Mouse (Mus musculus) cortical plate, adult 2 months (tissue): ENCODE measurements around the gene Hmgxb4. TPM values are rescaled to one million over a fixed set of nuclear protein-coding genes. Genes with fewer than 3 reads are reported as not detected.

Experiments used
- H3K27ac ChIP-seq: fragments of 200-500 bp; 2 replicates; pipeline ENCODE4 v1.5.1; 2012; ENCODE audit warnings: low read length, control low read depth, inconsistent platforms; ENCODE audit not compliant: insufficient read depth
- H3K4me1 ChIP-seq: fragments of 200-500 bp; 2 replicates; pipeline ENCODE4 v1.6.1; 2011; ENCODE audit warnings: low read length; ENCODE audit not compliant: control insufficient read depth, insufficient read depth
- H3K4me3 ChIP-seq: fragments of 200-500 bp; 2 replicates; pipeline ENCODE4 v1.5.1; 2011; ENCODE audit warnings: mild to moderate bottlenecking, low read length, control low read depth; ENCODE audit not compliant: insufficient read depth
- CTCF ChIP-seq: fragments of 200-500 bp; IDR thresholded peaks from 2 replicates; pipeline ENCODE4 v1.5.1; 2011; ENCODE audit warnings: mild to moderate bottlenecking, control low read depth, low read length; ENCODE audit not compliant: insufficient read depth; ENCODE audit errors: extremely low read depth
- POLR2A ChIP-seq: fragments of 200-500 bp; IDR thresholded peaks from 2 replicates; pipeline ENCODE4 v1.6.1; 2011; ENCODE audit warnings: mild to moderate bottlenecking, low read length, control low read depth; ENCODE audit not compliant: insufficient read depth; ENCODE audit errors: extremely low read depth
- polyA plus RNA-seq: library from polyadenylated mRNA; depleted of rRNA; stranded (reverse); fragments of >200 nt; gene quantifications from 2 replicates; pipeline ENCODE4 v1.2.3, GENCODE M21; 2012

Hmgxb4 gene
- polyA plus RNA-seq, 1 experiment: 28.5 TPM

DNA sequence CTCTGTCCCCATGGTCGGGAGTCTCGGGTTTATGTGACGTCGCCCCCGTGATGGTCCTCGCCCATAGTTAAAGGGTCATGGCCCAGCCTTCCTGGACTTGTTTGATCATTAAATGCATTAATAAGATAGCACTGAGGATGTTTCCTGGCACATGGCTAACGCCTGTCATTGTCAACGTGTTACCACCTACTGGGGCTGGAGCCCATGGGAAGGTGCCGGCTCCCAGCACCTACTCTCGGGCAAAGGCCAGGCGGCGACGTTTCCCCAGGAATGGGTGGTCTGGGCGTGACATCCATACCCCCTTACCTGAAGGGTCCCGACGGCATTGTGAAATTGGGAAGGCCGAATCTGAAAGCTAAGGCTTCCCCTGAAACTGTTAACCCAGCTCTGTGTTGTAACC is 41.1 kb downstream of the Hmgxb4 start:
- TF ChIP-seq CTCF: no peak
- no peak for TF ChIP-seq POLR2A
- H3K4me3 ChIP-seq: peak overlapping the region; percentile 61
- peak overlapping the region; percentile 2; the same call in 1 of the 2 replicates for H3K27ac ChIP-seq
- peaks cover 3% of the 10 kb centered on the region; the same call in 1 of the 2 replicates for H3K4me1 ChIP-seq

DNA sequence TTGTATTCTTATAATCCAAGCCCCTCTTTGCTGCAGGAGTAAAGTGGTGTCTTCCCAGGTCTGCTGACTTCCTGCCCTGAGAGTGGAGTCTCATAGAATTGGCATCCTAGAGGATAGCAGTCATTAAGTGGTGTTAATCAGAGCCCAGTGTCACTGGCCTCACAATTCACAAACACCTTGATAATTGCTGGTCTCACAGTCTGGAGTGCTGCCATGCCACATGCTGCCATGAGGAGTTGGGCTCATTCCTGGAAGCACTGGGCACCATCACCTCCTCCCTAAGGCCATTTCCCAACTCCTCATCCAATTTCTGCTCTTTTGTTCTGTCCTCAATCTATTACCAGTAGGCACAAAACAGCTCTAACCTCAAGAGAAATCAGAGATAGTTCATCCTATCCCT is 42.5 kb downstream of the Hmgxb4 start:
- TF ChIP-seq CTCF (no peak), POLR2A (no peak)
- Histone ChIP-seq H3K4me3 (no peak overlapping the region), H3K27ac (no peak overlapping the region), H3K4me1 (peaks cover 3% of the 10 kb centered on the region; the same call in 1 of the 2 replicates)

DNA sequence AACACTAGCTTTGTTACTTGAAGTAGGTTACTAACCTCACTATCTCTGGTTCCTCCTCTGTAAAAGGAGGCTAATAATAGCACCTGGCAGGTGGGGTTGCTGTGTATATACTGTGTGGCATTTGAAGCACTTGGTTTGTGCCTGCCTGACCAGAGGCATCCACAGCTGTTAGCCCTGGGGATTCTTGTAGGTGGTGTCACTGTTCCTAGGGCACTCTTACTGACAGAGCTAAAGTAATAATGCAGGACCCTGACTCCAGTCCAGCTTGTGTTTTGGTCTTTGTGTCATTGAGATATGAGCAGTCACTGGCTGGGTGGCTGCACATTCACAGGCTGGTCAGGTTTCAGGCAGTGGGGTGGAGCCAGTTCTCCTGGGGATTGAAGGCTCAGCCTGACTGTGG is 45.3 kb downstream of the Hmgxb4 start:
- Histone ChIP-seq H3K27ac (no peak overlapping the region), H3K4me1 (peaks cover 3% of the 10 kb centered on the region; the same call in 1 of the 2 replicates), H3K4me3 (no peak overlapping the region)
- TF ChIP-seq POLR2A: no peak
- TF ChIP-seq CTCF: no peak

DNA sequence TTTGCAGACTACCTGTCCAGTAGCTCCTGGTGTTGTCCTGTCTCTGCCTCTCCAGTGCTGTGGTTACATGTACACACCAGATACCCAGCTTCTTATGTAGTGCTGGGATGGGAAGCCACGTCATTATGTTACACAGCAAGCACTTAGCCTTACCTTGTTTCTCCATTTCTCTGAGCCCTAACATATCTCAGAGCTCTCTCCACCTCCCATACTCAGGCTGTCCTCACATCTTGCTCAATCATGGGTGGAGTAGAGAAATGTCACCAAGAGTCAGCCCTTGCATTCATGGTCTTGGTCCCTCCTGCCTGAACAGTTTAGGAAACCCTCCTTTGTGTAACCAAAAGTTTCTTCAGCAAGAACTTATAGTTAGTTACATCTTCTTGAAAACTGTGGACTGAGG is 46.6 kb downstream of the Hmgxb4 start:
- Histone ChIP-seq H3K4me3 (no peak overlapping the region), H3K4me1 (peaks cover 3% of the 10 kb centered on the region; the same call in 1 of the 2 replicates), H3K27ac (no peak overlapping the region)
- TF ChIP-seq POLR2A (no peak), CTCF (no peak)

DNA sequence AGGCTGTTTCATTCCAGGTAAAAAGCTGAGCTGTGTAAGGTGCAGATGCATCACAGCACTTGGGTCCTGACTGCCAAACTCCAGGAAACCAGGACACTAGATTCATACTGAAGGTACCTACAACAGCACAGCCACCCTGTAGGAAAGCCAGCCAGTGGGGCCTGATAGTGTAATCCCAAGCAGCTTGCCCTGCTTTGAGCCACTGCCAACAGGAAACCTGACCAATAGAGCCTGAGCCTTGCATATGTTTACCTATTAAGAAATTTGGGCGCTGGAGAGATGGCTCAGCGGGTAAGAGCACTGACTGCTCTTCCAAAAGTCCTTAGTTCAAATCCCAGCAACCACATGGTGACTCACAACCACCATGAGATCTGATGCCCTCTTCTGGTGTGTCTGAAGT is 49.0 kb downstream of the Hmgxb4 start:
- H3K4me3 ChIP-seq: no peak overlapping the region
- H3K27ac ChIP-seq: no peak overlapping the region
- H3K4me1 ChIP-seq: peaks cover 3% of the 10 kb centered on the region; the same call in 1 of the 2 replicates
- TF ChIP-seq CTCF (no peak), POLR2A (no peak)

DNA sequence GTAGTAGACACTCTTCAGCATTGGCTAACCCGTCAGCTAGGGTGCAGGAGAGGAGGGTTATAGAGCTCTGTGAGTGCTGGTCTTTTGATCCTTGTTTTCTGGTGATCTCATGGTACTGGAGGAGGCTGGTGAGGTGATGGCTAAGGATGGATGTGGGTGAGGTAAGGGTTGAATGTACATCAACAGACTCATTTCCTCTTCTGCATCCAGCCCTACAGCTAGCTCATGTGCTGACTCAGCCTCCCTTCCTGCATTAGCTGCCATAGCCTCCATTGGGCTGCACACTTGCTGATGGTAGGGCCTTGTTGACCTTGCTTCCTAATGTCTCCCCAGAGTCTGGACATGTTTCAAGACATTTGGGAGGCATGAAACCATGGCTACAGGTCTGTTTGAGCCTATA is 49.8 kb downstream of the Hmgxb4 start:
- H3K27ac ChIP-seq: no peak overlapping the region
- TF ChIP-seq POLR2A (no peak), CTCF (no peak)
- no peak overlapping the region for H3K4me3 ChIP-seq
- peaks cover 3% of the 10 kb centered on the region; the same call in 1 of the 2 replicates for H3K4me1 ChIP-seq

DNA sequence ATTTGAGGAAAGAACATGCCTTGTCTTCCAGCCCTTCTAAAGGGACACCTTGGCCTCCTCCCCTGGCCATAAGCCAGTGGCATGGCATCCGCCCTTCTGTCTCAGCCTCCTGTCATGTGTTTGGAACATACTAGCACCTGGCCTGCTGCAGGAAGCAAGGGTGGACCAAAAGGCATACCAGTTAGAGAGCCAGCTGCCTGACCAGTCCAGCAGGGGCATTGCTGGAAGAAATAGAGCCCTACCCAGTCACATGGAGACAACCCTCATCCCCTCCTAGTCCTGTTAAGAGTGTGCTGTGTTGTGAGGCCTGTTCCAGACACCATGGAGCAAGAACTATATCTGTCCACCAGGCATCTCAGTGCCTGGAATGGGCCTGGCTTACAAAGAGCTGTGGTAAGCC is 53.1 kb downstream of the Hmgxb4 start:
- Histone ChIP-seq H3K4me3 (no peak overlapping the region), H3K4me1 (no peaks in the 10 kb centered on the region), H3K27ac (no peak overlapping the region)

DNA sequence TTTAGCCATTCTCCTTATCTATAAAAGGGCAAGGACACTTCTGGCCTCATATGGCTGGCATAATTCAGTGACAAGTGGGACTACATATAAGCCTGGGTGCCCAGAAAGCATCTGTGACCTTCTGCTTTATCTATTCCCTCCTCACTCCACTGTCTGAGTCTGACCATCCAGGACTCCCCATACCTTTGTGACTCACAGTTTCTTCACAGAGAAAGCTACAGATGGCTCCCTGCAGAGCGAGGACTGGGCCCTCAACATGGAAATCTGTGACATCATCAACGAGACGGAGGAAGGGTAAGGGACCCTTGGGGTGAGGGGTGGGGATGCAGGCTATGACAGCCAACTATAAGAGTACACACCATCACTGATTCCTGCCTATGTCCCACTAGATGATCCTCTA is 54.6 kb downstream of the Hmgxb4 start:
- no peaks in the 10 kb centered on the region for H3K4me1 ChIP-seq
- TF ChIP-seq CTCF: no peak
- TF ChIP-seq POLR2A: no peak
- no peak overlapping the region for H3K4me3 ChIP-seq
- H3K27ac ChIP-seq: no peak overlapping the region

More for the DNA sequence above, 53.1 kb downstream of the Hmgxb4 start:
- TF ChIP-seq CTCF: no peak
- TF ChIP-seq POLR2A: no peak

DNA sequence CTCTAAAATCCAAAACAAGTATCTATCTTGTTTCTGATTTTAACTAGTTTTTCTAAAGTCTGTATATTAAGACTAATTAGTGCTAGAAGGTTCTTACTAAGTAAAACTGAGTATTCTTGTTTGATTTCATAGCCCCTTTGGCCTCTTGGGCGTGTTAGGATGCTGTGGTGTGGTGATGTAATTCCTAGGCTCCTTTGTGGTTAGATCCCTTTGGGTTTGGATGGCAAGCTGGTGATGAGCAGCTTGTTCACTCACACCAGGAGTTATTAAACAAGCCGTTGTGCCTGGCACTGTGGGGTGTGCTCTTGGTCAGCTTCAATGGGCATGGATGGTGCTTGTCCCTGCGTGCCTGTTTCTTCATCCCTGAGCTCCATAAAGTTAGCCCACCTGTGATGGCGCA is 60.2 kb downstream of the Hmgxb4 start:
- Histone ChIP-seq H3K27ac (no peak overlapping the region), H3K4me3 (no peak overlapping the region), H3K4me1 (no peaks in the 10 kb centered on the region)
- no peak for TF ChIP-seq CTCF

DNA sequence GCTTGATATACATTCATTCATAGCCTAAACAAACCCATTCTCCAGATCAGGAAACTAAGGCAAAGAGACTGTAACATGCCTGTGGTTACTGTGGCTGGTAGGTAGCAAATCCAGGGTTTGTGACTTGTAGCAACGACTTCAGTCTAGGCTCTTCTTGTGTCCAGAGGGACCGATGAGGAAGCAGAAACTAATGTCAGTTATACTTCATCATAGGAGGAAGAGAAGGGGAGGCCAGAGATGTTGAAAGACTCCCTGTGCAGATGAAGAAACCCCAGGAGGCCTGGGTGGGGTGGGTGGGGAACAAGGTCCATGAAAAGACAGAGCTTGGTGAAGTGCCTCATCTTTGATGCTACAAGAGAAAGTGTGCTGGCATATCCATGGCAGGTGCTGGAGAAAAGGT is 62.5 kb downstream of the Hmgxb4 start:
- Histone ChIP-seq H3K4me1 (no peaks in the 10 kb centered on the region), H3K4me3 (no peak overlapping the region), H3K27ac (no peak overlapping the region)
- TF ChIP-seq CTCF (no peak), POLR2A (no peak)
